Mouse (Mus musculus) heart, embryonic 12.5 days (tissue): ENCODE results near the gene Hic1. TPM values are rescaled to one million over a fixed set of nuclear protein-coding genes. Genes with fewer than 3 reads are reported as not detected.

Experiments
- ATAC-seq: fragments of 200-750 bp; cut with Nextera tagmentation; 2 replicates; pipeline ENCODE4 v1.8.0; 2017; ENCODE audit warnings: moderate TSS enrichment, moderate library complexity; ENCODE audit not compliant: insufficient number of reproducible peaks, low FRiP score
- H3K27ac ChIP-seq: fragments of 300-500 bp; sonication (generic); 2 replicates; pipeline ENCODE4 v1.5.1; 2016; ENCODE audit warnings: mild to moderate bottlenecking, moderate library complexity; ENCODE audit not compliant: poor library complexity, severe bottlenecking
- H3K27me3 ChIP-seq: fragments of 300-500 bp; sonication (generic); replicated peaks from 2 replicates; pipeline ENCODE4 v1.6.1; 2016; ENCODE audit warnings: mild to moderate bottlenecking, moderate library complexity
- H3K36me3 ChIP-seq: fragments of 300-500 bp; sonication (generic); 2 replicates; pipeline ENCODE4 v1.6.1; 2016; ENCODE audit warnings: mild to moderate bottlenecking, moderate library complexity
- H3K4me1 ChIP-seq: fragments of 300-500 bp; sonication (generic); replicated peaks from 2 replicates; pipeline ENCODE4 v1.6.1; 2016; ENCODE audit warnings: mild to moderate bottlenecking
- H3K4me2 ChIP-seq: fragments of 300-500 bp; sonication (generic); 2 replicates; pipeline ENCODE4 v1.6.1; 2016; ENCODE audit warnings: mild to moderate bottlenecking, moderate library complexity
- H3K4me3 ChIP-seq: fragments of 300-500 bp; sonication (generic); 2 replicates; pipeline ENCODE4 v1.5.1; 2016; ENCODE audit warnings: mild to moderate bottlenecking
- H3K9ac ChIP-seq: fragments of 300-500 bp; sonication (generic); 2 replicates; pipeline ENCODE4 v1.6.1; 2016; ENCODE audit warnings: mild to moderate bottlenecking, moderate library complexity
- H3K9me3 ChIP-seq: fragments of 300-500 bp; sonication (generic); replicated peaks from 2 replicates; pipeline ENCODE4 v1.6.1; 2016; ENCODE audit warnings: mild to moderate bottlenecking, moderate library complexity
- WGBS: fragments of 180-500 bp; shearing (Covaris S2); methylation state at CpG from one replicate; pipeline ENCODE4 v1.1.7; 2016; 5-methylcytosine and 5-hydroxymethylcytosine counted together
- polyA plus RNA-seq: library from polyadenylated mRNA; unstranded; fragments of >200 nt; fragmentation: Nextera tagmentation; extraction: Ambion mirVana; gene quantifications from 2 replicates; pipeline ENCODE4 v1.2.1, GENCODE M21; 2016

Hic1 gene
- polyA plus RNA-seq, 1 experiment from 2014 or later, result 13.8 TPM

DNA sequence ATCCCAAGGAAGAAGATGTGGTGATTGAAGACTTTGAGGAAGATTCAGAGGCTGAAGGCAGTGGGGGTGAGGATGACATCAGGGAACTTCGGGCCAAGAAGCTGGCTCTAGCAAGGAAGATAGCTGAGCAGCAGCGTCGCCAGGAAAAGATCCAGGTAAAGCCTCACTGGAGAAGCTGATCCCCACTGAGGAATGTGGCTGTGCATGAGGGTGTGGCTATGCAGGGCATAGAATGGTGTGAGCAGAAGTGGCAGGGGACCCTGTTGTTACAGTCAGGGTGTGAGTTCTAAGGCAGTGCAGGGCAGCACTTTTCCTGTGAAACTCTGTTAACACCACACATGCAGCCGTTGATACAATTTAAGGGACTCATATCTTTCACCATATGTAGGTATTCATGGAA is 26.6 kb downstream of the Hic1 start:
- Histone ChIP-seq H3K27me3 (no peaks in the 10 kb centered on the region), H3K27ac (no peak overlapping the region), H3K9me3 (no peaks in the 10 kb centered on the region), H3K4me2 (no peak overlapping the region), H3K4me1 (peaks cover 66% of the 10 kb centered on the region), H3K4me3 (no peak overlapping the region), H3K36me3 (peaks cover 26% of the 10 kb centered on the region), H3K9ac (no peak overlapping the region)
- no peak for ATAC-seq
- 66% methylated on average over 4 of the region's 4 CpGs for WGBS

DNA sequence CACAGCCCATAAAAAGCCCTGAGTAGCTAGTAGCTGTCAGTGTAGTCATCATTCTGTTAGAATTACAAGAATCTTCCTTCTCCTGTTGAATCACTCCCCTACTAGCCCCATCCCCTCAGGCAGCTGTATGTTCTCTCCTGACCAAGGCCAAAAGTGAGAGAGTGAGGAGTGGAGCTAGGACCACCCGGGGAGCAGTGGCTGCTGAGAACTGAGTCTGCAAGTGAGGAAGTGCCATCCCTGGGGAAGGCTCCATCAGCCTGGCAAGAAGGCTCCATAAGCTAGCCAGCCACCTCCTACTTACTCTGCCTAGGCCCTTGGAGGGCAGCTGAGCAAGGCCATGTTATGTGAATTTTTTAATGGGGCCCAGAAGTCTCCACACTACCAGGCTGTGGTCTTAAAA is 27.4 kb downstream of the Hic1 start:
- WGBS, result 48% methylated on average over 1 of the region's 1 CpGs
- H3K9ac ChIP-seq, result no peak overlapping the region
- H3K4me2 ChIP-seq, result no peak overlapping the region
- H3K9me3 ChIP-seq, result no peaks in the 10 kb centered on the region
- H3K27me3 ChIP-seq, result no peaks in the 10 kb centered on the region
- H3K36me3 ChIP-seq, result peaks cover 26% of the 10 kb centered on the region
- no peak for ATAC-seq
- no peak overlapping the region for H3K4me3 ChIP-seq
- peaks cover 66% of the 10 kb centered on the region for H3K4me1 ChIP-seq
- peak overlapping the region; percentile 54; the same call in 1 of the 2 replicates for H3K27ac ChIP-seq

DNA sequence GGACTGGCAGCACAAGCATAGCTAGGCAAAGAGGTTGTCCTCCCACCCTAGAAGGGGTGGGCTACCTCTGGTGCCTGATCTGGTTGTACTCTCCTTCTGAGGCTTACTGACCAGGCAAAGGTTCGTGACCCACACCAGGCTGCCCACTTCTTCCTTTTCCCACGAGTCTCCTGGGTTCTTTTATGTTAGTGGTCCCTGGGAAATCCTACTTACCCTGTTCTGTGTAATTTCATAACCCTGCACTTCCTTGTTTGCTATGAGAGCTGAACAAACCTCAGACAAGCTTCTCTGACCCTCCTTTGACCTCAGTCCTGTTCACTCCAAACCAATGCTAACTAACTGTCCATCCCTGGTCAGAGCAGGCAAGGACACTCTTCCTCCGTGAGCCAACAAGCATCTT is 28.3 kb downstream of the Hic1 start:
- H3K4me2 ChIP-seq, result no peak overlapping the region
- 59% methylated on average over 3 of the region's 3 CpGs for WGBS
- 0 out of 2 replicates have a peak overlapping the region, but pooled peaks have one; percentile 11 for H3K9ac ChIP-seq
- no peaks in the 10 kb centered on the region for H3K27me3 ChIP-seq
- H3K4me3 ChIP-seq, result no peak overlapping the region
- H3K36me3 ChIP-seq, result peaks cover 26% of the 10 kb centered on the region
- ATAC-seq, result no peak
- H3K27ac ChIP-seq, result no peak overlapping the region
- peaks cover 71% of the 10 kb centered on the region for H3K4me1 ChIP-seq
- no peaks in the 10 kb centered on the region for H3K9me3 ChIP-seq

DNA sequence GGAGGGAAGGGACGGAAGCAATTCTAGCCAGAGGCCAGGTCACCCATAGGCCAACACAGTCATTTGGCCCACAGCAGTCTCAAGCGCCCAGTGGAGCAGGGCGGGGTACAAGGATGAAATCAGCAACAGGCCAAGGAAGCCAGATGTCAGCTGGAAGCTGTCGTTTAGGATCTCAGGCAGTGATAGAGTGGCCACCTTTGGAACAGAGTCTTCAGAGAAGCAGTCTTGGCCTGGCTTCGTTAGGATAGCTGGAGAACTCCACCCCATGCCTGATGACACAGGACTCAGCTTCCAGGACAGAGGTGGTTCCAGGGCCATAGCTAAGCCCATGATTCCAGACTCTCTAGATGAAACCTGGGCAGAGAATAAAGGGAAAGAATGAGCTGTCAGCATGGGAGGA is 28.9 kb downstream of the Hic1 start:
- H3K4me2 ChIP-seq, result no peak overlapping the region
- peaks cover 24% of the 10 kb centered on the region for H3K36me3 ChIP-seq
- 62% methylated on average over 5 of the region's 5 CpGs for WGBS
- ATAC-seq, result no peak
- no peaks in the 10 kb centered on the region for H3K27me3 ChIP-seq
- peak overlapping the region; percentile 93 for H3K27ac ChIP-seq
- peaks cover 69% of the 10 kb centered on the region for H3K4me1 ChIP-seq
- no peaks in the 10 kb centered on the region for H3K9me3 ChIP-seq
- no peak overlapping the region for H3K4me3 ChIP-seq
- no peak overlapping the region; the same call in 1 of the 2 replicates for H3K9ac ChIP-seq

DNA sequence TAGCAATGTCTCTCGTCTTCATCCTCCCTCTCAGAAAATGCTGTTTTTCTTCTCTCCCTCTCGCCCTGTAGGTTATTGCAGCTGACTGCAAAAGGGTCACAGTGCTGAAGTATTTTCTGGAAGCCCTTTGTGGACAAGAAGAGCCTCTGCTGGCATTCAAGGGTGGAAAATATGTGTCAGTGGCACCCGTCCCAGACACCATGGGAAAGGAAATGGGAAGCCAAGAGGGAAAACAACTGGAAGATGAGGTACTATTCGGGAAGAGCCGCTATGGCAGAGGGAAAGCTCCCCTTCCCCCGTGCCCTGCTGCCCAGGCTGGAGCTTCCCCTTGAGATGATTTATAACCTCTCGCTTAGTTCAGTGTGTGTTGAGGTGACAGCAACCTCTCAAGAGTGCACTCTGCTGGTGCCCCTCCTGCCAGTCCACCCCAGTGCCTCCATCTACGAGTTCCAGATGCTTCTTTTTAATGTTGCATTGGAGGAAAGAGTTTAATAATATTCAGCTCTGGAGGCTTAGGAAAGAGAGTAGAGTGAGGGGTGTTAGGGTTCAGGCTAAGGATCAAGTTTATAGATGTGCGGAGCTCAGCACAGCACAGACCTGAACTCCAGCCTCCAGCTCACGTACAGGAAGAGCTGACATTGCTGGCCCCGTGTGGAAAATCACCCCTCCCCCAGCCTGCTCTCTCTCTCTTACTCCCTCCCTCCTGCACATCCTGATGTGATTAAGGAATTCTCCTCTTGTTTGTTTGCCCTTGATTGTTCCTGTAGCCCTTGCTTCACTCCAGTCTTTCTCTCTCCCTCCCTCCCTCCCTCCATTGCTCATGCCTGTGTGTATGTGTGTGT is 30.0 kb downstream of the Hic1 start:
- Histone ChIP-seq H3K4me3 (no peak overlapping the region), H3K27ac (peak overlapping the region; percentile 93), H3K9ac (peak overlapping the region; percentile 29; the same call in 1 of the 2 replicates), H3K27me3 (no peaks in the 10 kb centered on the region), H3K9me3 (no peaks in the 10 kb centered on the region), H3K4me1 (peaks cover 71% of the 10 kb centered on the region), H3K36me3 (peaks cover 16% of the 10 kb centered on the region), H3K4me2 (peak overlapping the region; percentile 39)
- WGBS, result 26% methylated on average over 11 of the region's 11 CpGs
- peak; percentile 86 for ATAC-seq

DNA sequence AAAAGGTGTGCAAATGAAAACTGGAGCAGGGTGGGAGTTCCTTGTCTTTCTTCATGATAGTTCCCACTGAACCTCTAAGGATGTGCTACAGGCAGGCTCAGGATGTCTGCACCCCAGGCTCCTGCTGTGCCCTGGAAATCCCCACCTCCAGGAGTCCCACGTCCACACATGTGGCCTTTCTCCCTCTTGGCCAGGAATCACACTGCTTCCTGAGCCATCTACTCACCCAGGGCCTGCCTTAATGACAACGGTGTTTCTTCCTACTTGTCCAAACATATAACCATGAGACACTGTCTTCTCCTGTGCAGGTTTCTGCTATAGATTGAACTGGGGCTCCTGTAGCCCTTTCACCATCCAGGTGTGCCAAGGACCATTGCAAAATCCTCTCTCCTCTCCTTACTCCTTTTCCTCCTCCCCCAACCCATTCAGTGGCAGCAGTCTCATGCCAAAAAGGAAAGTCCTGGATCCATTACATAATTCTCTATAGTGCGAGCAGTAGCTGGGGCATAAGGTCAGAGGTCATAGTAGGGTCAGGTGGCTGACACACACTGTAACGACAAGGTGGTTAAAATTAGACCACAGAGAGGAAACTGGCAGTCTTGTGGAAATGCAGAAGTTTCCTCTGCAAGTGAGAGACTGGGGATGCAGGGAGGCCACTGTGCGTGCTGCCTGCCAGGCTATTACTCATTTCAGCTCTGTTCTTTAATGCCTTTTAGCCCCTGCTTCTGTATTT is 32.5 kb downstream of the Hic1 start:
- WGBS, result 35% methylated on average over 5 of the region's 5 CpGs
- Histone ChIP-seq H3K9ac (no peak overlapping the region), H3K4me2 (no peak overlapping the region), H3K4me3 (no peak overlapping the region), H3K36me3 (no peaks in the 10 kb centered on the region), H3K9me3 (no peaks in the 10 kb centered on the region), H3K27me3 (no peaks in the 10 kb centered on the region), H3K27ac (peak overlapping the region; percentile 24; the same call in 1 of the 2 replicates), H3K4me1 (peaks cover 80% of the 10 kb centered on the region)
- no peak for ATAC-seq

DNA sequence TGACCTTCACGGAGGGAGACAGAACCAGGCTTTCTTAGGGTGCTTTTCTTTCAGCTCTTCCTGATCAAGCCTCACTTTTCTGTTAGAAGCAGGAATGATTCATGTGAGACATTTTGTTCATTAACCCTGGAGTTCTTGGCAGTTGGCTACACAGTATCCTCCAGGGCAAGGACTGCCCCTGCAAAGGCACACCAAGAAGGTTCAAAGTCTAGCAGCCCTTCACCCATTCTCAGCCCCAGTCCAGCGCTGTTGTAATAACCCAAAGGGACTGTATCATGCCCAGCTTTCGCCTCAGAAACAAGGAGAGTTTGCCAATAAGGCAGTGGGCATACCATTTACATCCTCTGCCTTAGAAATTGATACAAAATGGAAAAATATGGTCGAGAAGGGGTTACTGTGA is 34.0 kb downstream of the Hic1 start:
- Histone ChIP-seq H3K27me3 (no peaks in the 10 kb centered on the region), H3K4me3 (no peak overlapping the region), H3K9ac (no peak overlapping the region), H3K36me3 (no peaks in the 10 kb centered on the region), H3K27ac (no peak overlapping the region), H3K4me1 (peaks cover 65% of the 10 kb centered on the region), H3K9me3 (no peaks in the 10 kb centered on the region), H3K4me2 (no peak overlapping the region)
- no peak for ATAC-seq
- WGBS, result 88% methylated on average over 4 of the region's 4 CpGs

DNA sequence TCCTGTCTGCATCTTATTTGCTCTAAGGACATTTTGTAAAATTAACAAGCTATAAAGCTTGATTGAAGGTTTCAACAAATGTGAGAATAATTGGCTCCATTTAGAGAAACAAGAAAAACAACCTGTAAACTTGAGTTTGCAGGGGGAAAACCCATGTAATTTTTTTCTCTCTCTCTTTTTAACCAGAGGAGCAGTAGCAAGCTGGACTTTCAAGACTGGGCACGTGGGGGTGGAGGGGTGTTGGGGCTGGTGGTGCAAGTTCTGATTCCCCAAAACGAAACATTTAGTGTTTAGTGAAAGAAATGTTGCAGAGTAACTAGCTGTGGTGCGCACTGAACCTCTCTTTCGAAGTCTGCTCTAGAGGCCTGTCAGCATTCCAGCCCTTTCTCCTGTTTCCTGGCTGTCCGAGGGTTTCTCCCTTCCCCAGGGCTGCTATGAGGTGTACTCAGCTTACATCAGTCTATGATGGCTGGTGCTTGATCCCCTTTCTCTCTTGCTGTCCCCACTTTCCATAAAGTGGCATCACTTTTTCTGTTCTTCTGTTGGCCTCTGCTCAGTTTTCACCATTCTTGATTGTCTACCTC is 34.7 kb downstream of the Hic1 start:
- H3K27me3 ChIP-seq, result no peaks in the 10 kb centered on the region
- ATAC-seq, result no peak
- WGBS, result 55% methylated on average over 5 of the region's 5 CpGs
- H3K4me2 ChIP-seq, result no peak overlapping the region
- H3K4me3 ChIP-seq, result no peak overlapping the region
- H3K36me3 ChIP-seq, result no peaks in the 10 kb centered on the region
- H3K27ac ChIP-seq, result peak overlapping the region; percentile 69; the same call in 1 of the 2 replicates
- no peak overlapping the region for H3K9ac ChIP-seq
- no peaks in the 10 kb centered on the region for H3K9me3 ChIP-seq
- H3K4me1 ChIP-seq, result peaks cover 57% of the 10 kb centered on the region

DNA sequence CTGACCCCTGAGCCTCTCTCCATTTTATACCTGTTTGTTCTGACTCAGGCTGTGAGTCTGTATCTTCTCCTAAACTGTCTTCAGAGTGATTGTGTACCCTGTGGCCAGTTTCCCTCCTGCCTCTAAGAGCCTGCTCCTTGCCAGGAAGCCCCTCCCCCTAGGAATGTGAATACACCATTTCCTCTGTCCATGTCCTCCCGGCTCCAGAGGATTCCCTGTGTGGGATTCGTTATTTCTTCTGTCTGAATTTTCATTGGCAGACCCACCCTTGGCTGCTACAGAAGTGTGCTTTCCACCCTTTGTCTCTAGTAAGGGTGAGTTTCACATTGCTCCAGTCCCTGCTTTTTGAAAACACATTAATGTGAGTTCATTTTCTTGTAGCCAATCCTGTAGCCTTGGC is 35.4 kb downstream of the Hic1 start:
- H3K36me3 ChIP-seq, result no peaks in the 10 kb centered on the region
- no peak overlapping the region for H3K9ac ChIP-seq
- no peaks in the 10 kb centered on the region for H3K27me3 ChIP-seq
- H3K27ac ChIP-seq, result peak overlapping the region; percentile 69
- peaks cover 51% of the 10 kb centered on the region for H3K4me1 ChIP-seq
- H3K9me3 ChIP-seq, result no peaks in the 10 kb centered on the region
- no peak overlapping the region for H3K4me2 ChIP-seq
- WGBS, result 3% methylated on average over 2 of the region's 2 CpGs
- H3K4me3 ChIP-seq, result no peak overlapping the region
- peak; percentile 67; the same call in 1 of the 2 replicates for ATAC-seq

DNA sequence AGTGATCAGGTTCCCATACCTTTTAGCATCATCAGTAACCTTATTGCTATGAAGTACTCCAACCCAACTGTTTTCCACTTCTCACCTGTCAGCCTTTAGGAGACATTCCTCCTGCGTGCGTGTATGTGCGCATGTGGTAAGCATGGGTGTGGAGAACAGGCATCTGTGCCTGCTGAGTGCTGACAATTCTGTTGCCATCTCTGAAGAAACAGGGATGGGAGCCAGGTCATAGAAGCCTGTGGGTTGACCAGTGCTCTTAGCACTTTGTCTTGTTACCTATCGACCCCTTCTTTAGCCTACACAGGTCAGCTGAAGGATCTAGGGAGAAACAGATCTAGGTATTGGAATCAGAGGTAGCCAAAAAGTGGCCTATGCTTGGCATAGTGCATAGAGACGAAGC is 35.9 kb downstream of the Hic1 start:
- Histone ChIP-seq H3K9me3 (no peaks in the 10 kb centered on the region), H3K4me1 (peaks cover 45% of the 10 kb centered on the region), H3K4me2 (no peak overlapping the region), H3K27me3 (no peaks in the 10 kb centered on the region), H3K27ac (peak overlapping the region; percentile 69), H3K36me3 (no peaks in the 10 kb centered on the region), H3K9ac (no peak overlapping the region), H3K4me3 (no peak overlapping the region)
- 83% methylated on average over 5 of the region's 5 CpGs for WGBS
- no peak for ATAC-seq

DNA sequence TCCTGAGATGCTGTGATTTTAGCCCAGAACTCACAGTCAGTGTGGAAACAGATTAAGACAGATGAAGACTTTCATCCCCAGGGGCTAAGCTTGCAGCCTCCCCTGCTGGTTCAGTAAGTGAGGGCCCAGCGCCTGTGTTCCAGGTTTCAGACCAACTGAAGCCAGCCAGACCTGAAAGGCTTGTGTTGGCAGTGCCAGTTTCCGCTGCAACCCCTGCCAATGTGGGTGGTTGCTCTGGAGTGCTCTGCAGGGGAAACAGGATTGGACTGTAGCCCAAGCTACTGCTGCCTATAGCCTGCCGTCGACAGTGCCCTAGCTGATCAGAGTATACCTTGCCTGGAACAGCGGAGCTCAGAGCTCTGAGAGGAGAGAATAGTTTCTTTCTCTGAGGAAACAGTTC is 37.0 kb downstream of the Hic1 start:
- no peaks in the 10 kb centered on the region for H3K9me3 ChIP-seq
- H3K4me3 ChIP-seq, result no peak overlapping the region
- H3K27ac ChIP-seq, result no peak overlapping the region
- no peaks in the 10 kb centered on the region for H3K27me3 ChIP-seq
- 83% methylated on average over 5 of the region's 5 CpGs for WGBS
- no peak overlapping the region for H3K4me2 ChIP-seq
- H3K4me1 ChIP-seq, result peaks cover 36% of the 10 kb centered on the region
- ATAC-seq, result no peak
- H3K36me3 ChIP-seq, result no peaks in the 10 kb centered on the region
- H3K9ac ChIP-seq, result no peak overlapping the region
